Mouse (Mus musculus): ENCODE measurements around the gene Slc19a3.

- TF ChIP-seq CTCF (IDR thresholded peaks at IDR 0.05; ENCODE audit: low read depth) (peak; percentile 67), EP300 (IDR thresholded peaks at IDR 0.05; ENCODE audit: low read depth) (no peak)
Measured at GRCm38 (mm10) chr1:82987530-82988198, 50.6 kb downstream of the Slc19a3 start.

Data from liver, embryonic 14.5 days (tissue).